Mouse (Mus musculus) brain, adult 10 weeks (tissue): ENCODE results near the gene Hypk. TPM values are rescaled to one million over a fixed set of nuclear protein-coding genes. Genes with fewer than 3 reads are reported as not detected.

Experiments
- polyA plus RNA-seq: library from polyadenylated mRNA; stranded (reverse); fragments of 350-450 nt; fragmentation: Illumina TruSeq; extraction: RNeasy Lipid Tissue Mini Kit (QIAGEN cat#74804); gene quantifications from one replicate; pipeline ENCODE4 v1.2.3, GENCODE M21; 2015; ENCODE audit warnings: low read depth, low replicate concordance

The Hypk gene
- polyA plus RNA-seq: 17.9 TPM

GRCm38 (mm10) chr2:121452990-121453389 lies at the start of gene Hypk:
TSS of gene Hypk (plus strand) at chr2:121453290.

DNA sequence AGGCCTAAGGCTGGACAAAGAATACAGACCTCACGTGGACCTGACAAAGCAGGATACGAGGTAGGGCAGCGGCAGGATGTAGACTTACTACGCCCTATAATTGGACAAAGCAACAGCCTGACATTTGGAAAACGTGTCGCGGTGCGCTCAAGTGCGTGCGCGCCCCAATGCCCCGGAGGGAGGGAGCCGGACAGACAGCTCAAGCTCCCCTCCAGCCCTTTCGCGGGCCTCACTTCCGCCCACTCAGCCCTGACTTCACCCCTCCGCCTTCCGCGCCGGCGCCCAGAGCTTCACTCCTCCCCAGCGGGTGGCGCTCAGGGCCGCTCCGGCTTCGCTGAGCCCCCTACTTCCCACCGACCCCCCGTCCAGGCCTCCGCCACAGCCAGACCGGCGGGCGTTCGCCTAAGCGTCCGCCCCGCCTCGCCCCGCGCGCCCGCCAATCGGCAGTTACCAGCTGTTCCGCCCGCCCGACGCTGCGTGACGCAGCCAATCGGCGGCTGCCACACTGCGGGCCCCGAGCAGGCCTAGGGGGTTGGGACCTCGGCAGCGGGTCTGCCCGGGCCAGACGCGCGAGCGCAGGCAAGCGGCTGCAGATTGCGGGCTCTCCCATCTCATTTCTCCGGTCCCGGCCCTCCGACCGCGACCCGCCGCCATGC lies 39.6 kb upstream of the Hypk start, which contains the start of the genes Pdia3 and Catsper2:
TSS of gene Pdia3 (plus strand) at position 389 of the 656 bp plus-strand sequence.
TSS of gene Catsper2 (minus strand) at position 406 of the 656 bp plus-strand sequence.

GRCm38 (mm10) chr2:121444178-121444577 lies 8.9 kb upstream of the Hypk start, which contains the start of gene Ell3:
TSS of gene Ell3 (minus strand) at chr2:121444278.

GRCm38 (mm10) chr2:121448739-121449535 lies 4.2 kb upstream of the Hypk start, which contains the start of gene Serf2:
TSS of gene Serf2 (plus strand) at chr2:121449195.

DNA sequence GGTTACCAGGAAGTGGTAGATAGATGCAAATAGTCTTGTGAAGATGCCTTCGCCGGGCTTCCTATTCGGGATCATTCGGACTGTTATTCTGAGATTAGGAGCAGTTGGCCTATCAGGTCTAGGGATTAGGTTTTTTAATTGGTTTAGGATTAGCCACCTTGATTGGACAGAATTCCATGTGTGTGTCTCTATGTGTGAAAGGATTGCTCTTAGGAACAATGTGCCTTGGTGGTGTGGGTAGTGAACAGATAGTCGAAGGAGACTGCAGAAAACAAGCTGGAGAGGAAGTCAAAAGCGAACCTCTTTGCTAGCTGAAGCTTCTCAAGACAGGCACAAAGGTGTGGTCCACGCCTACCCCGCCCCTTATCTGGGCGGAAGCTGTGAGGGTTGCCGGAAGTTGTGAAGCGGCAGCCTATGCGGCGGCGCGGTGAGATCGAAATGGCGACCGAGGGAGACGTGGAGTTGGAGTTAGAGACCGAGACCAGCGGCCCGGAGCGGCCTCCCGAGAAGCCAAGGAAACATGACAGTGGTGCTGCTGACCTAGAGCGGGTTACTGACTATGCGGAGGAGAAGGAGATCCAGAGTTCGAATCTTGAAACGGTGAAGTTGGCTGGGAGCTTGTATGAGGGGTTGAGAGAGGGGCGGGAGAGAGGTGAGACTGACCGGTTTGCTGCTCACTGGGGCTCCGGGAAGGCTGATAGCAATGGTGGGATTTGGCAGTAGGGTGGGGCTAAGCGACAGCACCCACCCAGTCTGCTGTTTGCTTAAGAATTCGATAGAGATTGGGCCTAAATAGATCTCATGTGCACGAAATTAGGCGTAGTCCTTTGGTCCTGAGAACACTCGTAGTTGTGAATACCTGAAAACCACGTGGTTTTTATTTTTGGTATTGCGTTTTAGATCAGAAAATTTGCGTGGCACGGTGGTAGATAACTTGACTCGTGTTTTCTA lies 3.9 kb downstream of the Hypk start, which contains the start of gene Serinc4:
TSS of gene Serinc4 (minus strand) at position 90 of the 951 bp plus-strand sequence.

DNA sequence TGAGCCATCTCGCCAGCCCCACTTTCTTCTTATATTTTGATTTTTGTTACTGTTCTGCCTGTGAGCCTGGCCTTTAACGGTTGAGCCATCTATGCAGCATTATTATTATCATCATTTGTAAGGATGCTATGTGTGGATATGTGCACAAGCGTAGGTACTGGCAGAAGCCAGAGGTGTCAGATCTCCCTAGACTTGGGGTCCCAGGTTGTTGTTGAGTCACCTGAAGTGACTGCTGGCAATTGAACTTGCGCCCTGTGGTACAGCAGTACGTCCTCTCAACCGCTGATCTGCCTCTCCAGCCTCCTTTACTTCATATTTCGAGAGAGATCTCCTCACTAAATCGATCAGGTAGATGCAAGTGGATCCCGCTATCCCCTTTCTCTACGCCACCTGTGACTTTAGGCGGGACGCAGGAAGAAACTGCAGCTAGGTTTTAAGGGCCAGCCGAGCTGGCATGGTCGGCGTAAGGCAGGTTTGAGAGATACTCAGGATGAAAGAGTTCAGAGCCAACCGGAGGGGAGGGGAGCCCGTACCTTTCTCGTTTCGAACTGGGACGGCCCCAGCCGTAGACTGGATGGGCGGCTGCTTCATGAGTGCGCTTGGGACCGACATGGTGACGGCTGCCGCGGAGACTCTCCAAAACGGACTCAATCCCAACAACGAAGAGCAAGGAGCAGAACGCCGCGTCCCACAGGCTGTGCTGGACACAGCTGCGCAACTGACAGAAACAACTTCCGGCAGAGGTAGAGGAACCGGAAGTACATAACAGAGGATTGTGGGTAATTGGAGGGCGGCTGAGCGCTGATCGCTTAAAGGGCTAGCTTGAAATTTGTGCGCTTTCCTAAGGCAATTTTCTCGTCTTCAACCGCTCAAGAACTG lies 20.4 kb downstream of the Hypk start, which contains the start of gene Mfap1b:
TSS of gene Mfap1b (minus strand) at position 767 of the 879 bp plus-strand sequence.

GRCm38 (mm10) chr2:121505942-121506882 lies 53.1 kb downstream of the Hypk start, which contains the start of the genes Mfap1a and Wdr76:
TSS of gene Mfap1a (minus strand) at chr2:121506665.
TSS of gene Wdr76 (plus strand) at chr2:121506723.

Other genes starting within 250 kb of the Hypk start
- 59.2 TPM for gene Trp53bp1, start 181.9 kb upstream of the Hypk start, polyA plus RNA-seq
- gene Map1a, start 163.7 kb upstream of the Hypk start, polyA plus RNA-seq: 275 TPM
- gene Ppip5k1, start 97.9 kb upstream of the Hypk start, polyA plus RNA-seq: 84.3 TPM
- gene Ckmt1, start 95.6 kb upstream of the Hypk start, polyA plus RNA-seq: 338 TPM
- gene Strc, start 66.1 kb upstream of the Hypk start, polyA plus RNA-seq: 0.31 TPM
- gene Pdia3, start 39.5 kb upstream of the Hypk start, polyA plus RNA-seq: 198 TPM
- gene Catsper2, start 39.5 kb upstream of the Hypk start, polyA plus RNA-seq: 3.2 TPM
- not detected for gene Ell3, start 9.0 kb upstream of the Hypk start, polyA plus RNA-seq
- 378 TPM for gene Serf2, start 4.1 kb upstream of the Hypk start, polyA plus RNA-seq
- 0.34 TPM for gene Serinc4, start 3.5 kb downstream of the Hypk start, polyA plus RNA-seq
- 45.6 TPM for gene Mfap1b, start 20.8 kb downstream of the Hypk start, polyA plus RNA-seq
- gene Mfap1a, start 53.4 kb downstream of the Hypk start, polyA plus RNA-seq: 27.1 TPM
- 2.9 TPM for gene Wdr76, start 53.4 kb downstream of the Hypk start, polyA plus RNA-seq